Mouse (Mus musculus) liver, embryonic 14.5 days (tissue): ENCODE results near the gene Ccnl1.

ENCODE experiments used
- CTCF ChIP-seq: IDR thresholded peaks from 2 replicates; pipeline ENCODE4 v1.5.1; 2016; ENCODE audit warnings: antibody characterized with exemption, low read depth, control low read depth
- EP300 ChIP-seq: IDR thresholded peaks from 2 replicates; pipeline ENCODE4 v1.6.1; 2016; ENCODE audit warnings: antibody characterized with exemption, low read depth

DNA sequence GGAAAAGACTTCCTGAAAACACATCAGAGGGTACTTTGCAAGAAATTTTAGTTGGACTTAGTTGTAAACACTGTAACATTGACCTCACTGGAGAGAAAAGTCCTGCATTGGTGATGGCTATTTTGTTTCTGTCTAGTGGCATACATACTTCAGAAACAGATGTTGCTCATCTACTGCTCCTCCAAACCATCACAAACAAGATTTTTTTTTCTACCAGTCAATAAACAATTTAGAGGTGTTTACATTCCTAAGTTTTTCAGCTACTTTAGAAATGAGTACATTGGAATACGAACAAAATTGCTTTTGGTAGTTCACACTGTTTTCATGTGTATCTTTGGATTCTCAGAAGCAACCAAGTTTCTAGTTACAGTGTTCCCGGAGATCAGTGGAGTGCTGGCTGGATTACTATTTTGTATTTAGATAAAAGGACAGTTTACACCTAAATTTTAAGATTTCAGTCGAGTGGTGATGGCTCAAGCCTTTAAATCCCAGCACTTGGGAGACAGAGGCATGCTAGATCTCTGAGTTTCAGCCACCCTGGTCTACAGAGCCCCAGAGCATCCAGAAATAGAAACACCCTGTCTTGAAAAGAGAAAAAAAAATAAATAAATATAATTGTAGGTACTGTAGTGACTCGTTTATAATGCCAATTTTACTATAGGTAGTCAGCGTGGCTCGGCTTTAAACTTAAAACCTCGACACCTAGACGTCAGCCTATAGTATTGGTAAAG, 15.6 kb upstream of the Ccnl1 start:
- TF ChIP-seq CTCF (no peak), EP300 (no peak)
